Mouse (Mus musculus) erythroblast, embryonic 14.5 days (primary cell): ENCODE results near the gene Rbpj. TPM values are rescaled to one million over a fixed set of nuclear protein-coding genes. Genes with fewer than 3 reads are reported as not detected.

Source experiments
- H3K27me3 ChIP-seq: 2 replicates; pipeline ENCODE4 v1.6.1; 2012; ENCODE audit warnings: inconsistent platforms; ENCODE audit not compliant: control insufficient read depth
- H3K36me3 ChIP-seq: 2 replicates; pipeline ENCODE4 v1.6.1; 2012; ENCODE audit warnings: mild to moderate bottlenecking, inconsistent platforms; ENCODE audit not compliant: control insufficient read depth
- H3K4me1 ChIP-seq: 2 replicates; pipeline ENCODE4 v1.6.1; 2012; ENCODE audit warnings: inconsistent platforms; ENCODE audit not compliant: control insufficient read depth
- H3K4me3 ChIP-seq: replicated peaks from 2 replicates; pipeline ENCODE3; 2012; ENCODE audit warnings: moderate library complexity, mild to moderate bottlenecking, inconsistent platforms
- H3K9me3 ChIP-seq: 2 replicates; pipeline ENCODE4 v1.6.1; 2012; ENCODE audit warnings: low read length, inconsistent platforms, mixed read lengths; ENCODE audit not compliant: control insufficient read depth
- GATA1 ChIP-seq: IDR thresholded peaks from 2 replicates; pipeline ENCODE4 v1.6.1; 2012; ENCODE audit warnings: low read length, inconsistent platforms, mixed read lengths
- TAL1 ChIP-seq: IDR thresholded peaks from 3 replicates; pipeline ENCODE4 v1.6.1; 2012; ENCODE audit warnings: low read length, inconsistent platforms, mixed read lengths
- polyA plus RNA-seq: library from polyadenylated mRNA; stranded (reverse); fragments of >175 nt; gene quantifications from 2 replicates; pipeline ENCODE4 v1.2.3, GENCODE M21; 2012

Rbpj gene
- polyA plus RNA-seq, 1 experiment, result 0.21 TPM

DNA sequence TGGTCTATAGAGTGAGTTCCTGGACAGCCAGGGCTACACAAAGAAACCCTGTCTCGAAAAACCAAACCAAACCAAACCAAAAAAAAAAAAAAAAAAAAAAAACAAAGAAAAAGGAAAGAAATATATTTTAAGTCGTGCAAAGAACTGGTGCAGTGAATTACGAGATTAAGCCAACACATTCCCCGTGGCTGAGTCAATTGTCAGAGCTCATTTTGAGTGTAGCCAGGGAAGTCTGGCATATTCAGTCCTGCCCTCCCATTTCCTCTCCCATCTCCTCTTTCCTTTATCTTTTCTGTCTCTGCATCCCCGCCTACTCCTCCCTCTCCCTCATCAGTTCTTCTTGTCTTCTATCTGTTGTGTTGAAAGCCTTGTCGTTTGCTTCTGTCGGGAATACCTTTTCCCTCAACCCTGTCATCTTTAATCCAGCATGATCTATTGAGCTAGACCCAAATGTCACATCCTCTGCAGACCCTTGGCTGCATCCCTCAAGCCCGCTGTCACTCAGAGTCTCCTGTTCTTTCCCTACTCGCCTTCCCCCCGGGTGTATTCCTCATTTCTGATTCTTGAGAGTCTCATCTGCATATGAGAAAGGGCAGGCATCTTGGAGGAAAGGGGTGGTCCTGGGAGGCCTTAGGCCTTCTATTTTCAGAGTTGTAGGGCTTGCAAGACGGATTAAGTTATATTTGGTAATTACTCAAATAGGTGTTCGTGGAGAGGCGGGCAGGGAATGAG lies 212.2 kb downstream of the Rbpj start:
- H3K9me3 ChIP-seq, result no peaks in the 10 kb centered on the region
- no peaks in the 10 kb centered on the region; the same call in 1 of the 2 replicates for H3K27me3 ChIP-seq
- H3K4me1 ChIP-seq, result no peaks in the 10 kb centered on the region
- TF ChIP-seq GATA1 (no peak), TAL1 (no peak)
- H3K4me3 ChIP-seq, result no peak overlapping the region
- no peaks in the 10 kb centered on the region for H3K36me3 ChIP-seq

DNA sequence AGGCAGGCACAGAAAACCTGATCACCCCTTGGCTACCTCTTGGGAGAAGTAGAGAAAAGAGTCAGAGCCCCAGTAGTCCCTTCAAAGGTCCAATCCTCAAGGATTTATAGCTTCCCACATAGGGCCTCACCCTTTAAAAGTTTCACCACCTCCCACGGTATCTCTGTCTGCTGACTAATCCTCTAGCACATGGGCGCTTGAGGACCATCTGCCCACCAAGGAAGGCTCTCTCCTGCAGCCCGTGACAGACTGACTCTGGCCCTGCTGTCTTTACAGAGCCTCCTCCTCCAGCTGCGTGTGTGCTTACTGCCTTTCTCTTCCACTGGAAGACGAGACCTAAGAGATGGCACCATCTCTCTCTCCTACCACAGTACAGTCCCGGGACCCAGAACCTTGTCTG lies 213.7 kb downstream of the Rbpj start:
- H3K4me1 ChIP-seq, result no peaks in the 10 kb centered on the region
- TF ChIP-seq GATA1 (no peak), TAL1 (no peak)

DNA sequence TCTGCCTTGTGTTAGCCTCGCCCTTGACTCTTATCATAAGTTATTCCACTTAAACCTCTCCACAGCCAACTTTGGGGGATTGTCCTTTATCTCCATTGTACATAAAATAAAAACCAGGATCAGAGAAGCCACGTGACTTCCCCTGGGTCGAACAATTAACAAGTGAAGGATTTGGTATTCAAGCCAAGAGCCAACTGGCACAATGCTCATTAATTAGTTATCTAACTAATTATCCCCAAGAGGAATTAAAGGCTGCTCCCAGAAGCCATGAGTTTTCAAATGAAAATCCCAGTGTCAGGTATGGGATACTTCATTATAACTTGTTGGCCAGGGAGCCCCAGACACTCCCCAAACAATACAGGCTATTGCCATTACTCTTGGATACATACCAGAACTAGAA lies 218.0 kb downstream of the Rbpj start:
- no peaks in the 10 kb centered on the region for H3K9me3 ChIP-seq

More for the DNA sequence above, 213.7 kb downstream of the Rbpj start:
- H3K27me3 ChIP-seq, result no peaks in the 10 kb centered on the region; the same call in 1 of the 2 replicates
- no peaks in the 10 kb centered on the region for H3K36me3 ChIP-seq
- H3K9me3 ChIP-seq, result no peaks in the 10 kb centered on the region
- H3K4me3 ChIP-seq, result no peak overlapping the region

GRCm38 (mm10) chr5:53684417-53684816 lies 218.5 kb downstream of the Rbpj start:
- Histone ChIP-seq H3K4me3 (no peak overlapping the region), H3K9me3 (no peaks in the 10 kb centered on the region), H3K36me3 (no peaks in the 10 kb centered on the region), H3K4me1 (peaks cover 5% of the 10 kb centered on the region), H3K27me3 (no peaks in the 10 kb centered on the region)
- TF ChIP-seq TAL1 (no peak), GATA1 (no peak)

More for the DNA sequence above, 218.0 kb downstream of the Rbpj start:
- Histone ChIP-seq H3K36me3 (no peaks in the 10 kb centered on the region), H3K4me1 (peaks cover 5% of the 10 kb centered on the region), H3K4me3 (no peak overlapping the region), H3K27me3 (no peaks in the 10 kb centered on the region)
- TF ChIP-seq GATA1 (no peak), TAL1 (no peak)

DNA sequence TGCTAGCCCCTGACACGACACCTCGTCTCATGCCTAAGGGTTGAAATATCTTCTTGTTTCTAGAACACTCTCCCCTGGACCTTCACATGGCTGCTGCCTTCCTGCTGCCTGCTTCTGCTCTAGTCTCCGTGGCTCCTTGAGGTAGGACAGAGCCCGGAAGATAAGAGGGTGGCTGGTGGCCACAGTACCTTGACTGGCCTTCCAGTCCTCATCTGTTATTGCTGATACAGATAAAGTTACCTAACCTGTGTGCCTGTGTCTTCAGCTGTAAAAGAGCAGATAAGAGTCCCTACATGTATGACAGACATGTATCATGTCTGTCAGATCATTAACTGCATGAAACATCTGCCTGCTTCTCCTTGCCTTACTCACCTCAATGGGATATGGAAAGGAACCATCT lies 219.7 kb downstream of the Rbpj start:
- Histone ChIP-seq H3K9me3 (no peaks in the 10 kb centered on the region), H3K36me3 (no peaks in the 10 kb centered on the region), H3K4me3 (no peak overlapping the region), H3K4me1 (peaks cover 5% of the 10 kb centered on the region), H3K27me3 (no peaks in the 10 kb centered on the region)
- TF ChIP-seq TAL1 (no peak), GATA1 (no peak)

GRCm38 (mm10) chr5:53686379-53686778 lies 220.4 kb downstream of the Rbpj start:
- Histone ChIP-seq H3K4me3 (no peak overlapping the region), H3K4me1 (peaks cover 5% of the 10 kb centered on the region), H3K9me3 (no peaks in the 10 kb centered on the region), H3K27me3 (no peaks in the 10 kb centered on the region), H3K36me3 (no peaks in the 10 kb centered on the region)
- TF ChIP-seq GATA1 (no peak), TAL1 (no peak)

- H3K36me3 ChIP-seq, result no peaks in the 10 kb centered on the region
- H3K27me3 ChIP-seq, result no peaks in the 10 kb centered on the region
- TF ChIP-seq GATA1, result no peak
- H3K4me3 ChIP-seq, result no peak overlapping the region
- no peaks in the 10 kb centered on the region for H3K9me3 ChIP-seq
- H3K4me1 ChIP-seq, result peaks cover 5% of the 10 kb centered on the region
These were observed 222.4 kb downstream of the Rbpj start for GRCm38 (mm10) chr5:53688326-53688725.

DNA sequence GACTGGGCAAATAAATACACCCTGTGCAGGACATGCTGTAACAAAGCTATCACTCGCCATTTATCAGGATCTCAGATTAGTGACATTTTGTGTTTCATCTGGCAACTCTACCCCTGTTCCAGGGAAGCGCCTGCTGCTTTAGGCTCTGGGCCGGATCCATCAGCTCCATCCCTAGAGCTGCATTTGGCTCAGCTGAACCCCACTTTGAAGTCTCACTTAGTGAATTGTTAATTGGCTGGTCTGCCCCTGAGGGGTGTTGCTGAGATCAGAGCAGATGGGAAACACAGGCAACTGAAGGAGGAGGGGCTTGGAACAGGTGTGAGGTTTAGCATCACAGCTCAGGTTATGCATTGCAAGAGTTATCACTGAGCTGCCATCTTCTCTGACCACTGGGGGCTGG lies 225.6 kb downstream of the Rbpj start:
- no peaks in the 10 kb centered on the region for H3K36me3 ChIP-seq
- no peaks in the 10 kb centered on the region for H3K27me3 ChIP-seq
- H3K4me1 ChIP-seq, result no peaks in the 10 kb centered on the region
- H3K4me3 ChIP-seq, result no peak overlapping the region
- TF ChIP-seq TAL1 (no peak), GATA1 (no peak)
- no peaks in the 10 kb centered on the region for H3K9me3 ChIP-seq

DNA sequence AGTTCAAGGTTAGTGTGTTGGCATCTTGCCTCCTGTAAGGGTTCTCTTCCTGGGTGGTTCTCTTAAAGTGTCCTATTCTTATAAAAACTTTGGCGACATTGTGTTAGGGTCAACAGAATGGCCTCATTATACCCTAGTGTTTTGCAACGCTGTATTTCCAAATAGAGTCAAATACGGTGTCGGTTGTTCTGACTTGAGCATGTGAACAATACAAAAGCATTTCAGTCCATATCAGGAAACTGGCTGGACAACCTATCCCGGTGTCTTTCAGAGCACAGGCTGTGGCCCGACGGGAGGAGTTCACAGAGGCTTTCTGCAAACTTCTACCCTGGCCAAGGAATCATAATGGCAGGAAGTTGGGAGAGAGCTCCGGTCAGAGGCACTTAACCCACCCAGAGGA lies 226.1 kb downstream of the Rbpj start:
- Histone ChIP-seq H3K4me1 (no peaks in the 10 kb centered on the region), H3K9me3 (no peaks in the 10 kb centered on the region), H3K27me3 (no peaks in the 10 kb centered on the region), H3K4me3 (no peak overlapping the region), H3K36me3 (no peaks in the 10 kb centered on the region)
- no peak for TF ChIP-seq TAL1
- no peak for TF ChIP-seq GATA1

GRCm38 (mm10) chr5:53692662-53693061 lies 226.7 kb downstream of the Rbpj start:
- no peaks in the 10 kb centered on the region for H3K27me3 ChIP-seq
- H3K4me3 ChIP-seq, result no peak overlapping the region
- H3K9me3 ChIP-seq, result no peaks in the 10 kb centered on the region
- no peak for TF ChIP-seq GATA1
- no peak for TF ChIP-seq TAL1
- no peaks in the 10 kb centered on the region for H3K4me1 ChIP-seq
- no peaks in the 10 kb centered on the region for H3K36me3 ChIP-seq
